In the genomic region with DNA sequence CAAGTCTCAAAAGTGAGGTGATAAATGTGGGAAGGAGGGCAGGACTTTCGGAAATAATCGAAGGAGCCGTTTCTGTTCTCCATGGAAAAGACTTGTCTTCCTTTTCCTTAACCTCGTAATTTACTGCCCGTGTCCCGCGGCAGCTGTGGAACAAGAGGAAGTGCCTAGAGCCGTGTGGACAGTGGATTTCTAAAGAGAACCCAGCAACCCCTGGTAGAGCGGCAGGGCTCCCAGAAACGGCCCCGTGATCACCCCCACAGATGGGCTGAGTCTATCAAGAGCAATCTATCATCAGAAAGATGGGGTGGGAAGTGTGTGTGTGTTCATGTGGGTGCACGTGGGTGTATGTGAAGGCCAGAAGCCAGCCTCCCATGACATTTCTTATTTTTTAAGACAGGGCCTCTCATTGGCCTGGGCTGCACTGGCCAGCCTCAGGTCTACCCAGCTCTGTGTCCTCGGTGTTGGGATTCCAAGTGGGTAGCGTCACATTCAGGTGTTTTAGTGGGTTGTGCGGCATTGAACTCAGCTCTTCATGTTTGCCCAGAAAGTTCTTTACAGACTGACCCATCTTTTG, we compare ENCODE assay signal across 14 mouse cellular contexts.
"Had no signal": no experiment of that assay in that cellular context is flagged by ENCODE, and none has a peak within 500 bp of the region (broad histone marks: within the 10 kb centered on the region; RNA-seq: fewer than 3 reads in every experiment).

No protein-coding gene starts in this region.

- H3K27ac ChIP-seq: kidney, postnatal 0 days; layer of hippocampus, adult 2 months; limb, embryonic 10.5 days; liver, embryonic 13.5 days; lung, embryonic 15.5 days; macrophage; stomach, embryonic 15.5 days had no signal

- H3K27me3 ChIP-seq: lung, embryonic 15.5 days; stomach, embryonic 15.5 days had no signal

- H3K4me3 ChIP-seq: layer of hippocampus, adult 2 months; limb, embryonic 10.5 days; liver, embryonic 13.5 days; lung, embryonic 15.5 days; stomach, embryonic 15.5 days had no signal

- H3K9me3 ChIP-seq: limb, embryonic 10.5 days; liver, embryonic 13.5 days; lung, embryonic 15.5 days; stomach, embryonic 15.5 days had no signal

- H3K36me3 ChIP-seq: limb, embryonic 10.5 days; liver, embryonic 13.5 days; lung, embryonic 15.5 days; stomach, embryonic 15.5 days had no signal

- DNase-seq: kidney, adult 9 months; kidney, postnatal 36 days; liver, embryonic 13.5 days; liver, postnatal 0 days; lung, postnatal 14 days; right cerebral cortex, postnatal 14 days; thymus, adult 2 months; thymus, postnatal 4 days had no signal
